In the genomic region with DNA sequence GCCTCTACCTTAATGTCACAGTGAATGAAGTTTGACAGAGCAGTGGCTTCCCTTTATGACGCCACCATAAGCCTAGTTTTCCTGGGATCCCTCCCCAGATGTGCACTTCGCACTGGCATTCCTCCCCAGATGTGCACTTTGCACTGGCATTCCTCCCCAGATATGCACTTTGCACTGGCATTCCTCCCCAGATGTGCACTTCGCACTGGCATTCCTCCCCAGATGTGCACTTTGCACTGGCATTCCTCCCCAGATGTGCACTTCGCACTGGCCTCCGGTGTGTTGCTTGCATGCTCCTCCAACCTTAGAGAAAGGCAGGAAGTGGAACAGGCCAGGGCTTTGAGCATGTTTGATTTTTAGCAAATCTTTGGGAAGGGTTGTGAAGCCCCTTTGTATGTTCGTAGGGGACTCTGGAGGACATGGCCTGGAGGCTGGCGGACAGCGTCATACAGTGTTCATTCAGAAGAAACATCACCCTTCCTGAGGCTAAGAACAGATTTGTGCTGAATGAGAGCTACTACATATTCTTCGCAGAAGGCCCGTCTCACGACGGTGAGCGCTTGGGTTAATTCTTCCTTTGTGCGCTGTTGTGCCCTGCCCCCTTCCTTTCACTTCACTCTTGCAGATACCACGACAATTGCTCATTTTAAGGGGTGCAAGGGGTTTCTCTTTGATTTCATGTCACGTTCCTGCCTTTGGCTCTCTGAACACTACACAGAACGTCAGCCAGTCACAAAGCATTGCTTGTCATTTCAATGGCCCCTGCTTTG, we compare ENCODE assay signal across 14 mouse cellular contexts. TPM values are rescaled to one million over a fixed set of nuclear protein-coding genes. Genes with fewer than 3 reads are reported as not detected.
DNase-seq lines count a peak whose midpoint lies in the region; ATAC-seq lines count a peak whose summit lies in the region.
"Had no signal": no experiment of that assay in that cellular context is flagged by ENCODE, and none has a peak within 500 bp of the region (broad histone marks: within the 10 kb centered on the region; RNA-seq: fewer than 3 reads in every experiment).

No protein-coding gene starts in this region.

- H3K27me3 ChIP-seq in kidney, embryonic 15.5 days, result no peaks in the 10 kb centered on the region
- H3K27me3 ChIP-seq in hindbrain, embryonic 13.5 days, result no peaks in the 10 kb centered on the region
- H3K27me3 ChIP-seq in embryonic facial prominence, embryonic 10.5 days (replicated peaks; ENCODE audit: low read depth, poor library complexity, severe bottlenecking), result no peaks in the 10 kb centered on the region
- H3K27me3 ChIP-seq: heart, embryonic 13.5 days; neural tube, embryonic 13.5 days had no signal

- no peak overlapping the region for H3K4me2 ChIP-seq in kidney, embryonic 15.5 days
- no peak overlapping the region for H3K4me2 ChIP-seq in hindbrain, embryonic 13.5 days
- H3K4me2 ChIP-seq: heart, embryonic 13.5 days; neural tube, embryonic 13.5 days had no signal

- H3K27ac ChIP-seq in kidney, embryonic 15.5 days, result no peak overlapping the region
- no peak overlapping the region for H3K27ac ChIP-seq in hindbrain, embryonic 13.5 days
- no peak overlapping the region for H3K27ac ChIP-seq in embryonic facial prominence, embryonic 10.5 days (replicated peaks)
- H3K27ac ChIP-seq: heart, embryonic 13.5 days; limb, embryonic 10.5 days; liver, embryonic 14.5 days; neural tube, embryonic 13.5 days had no signal

- DNase-seq in kidney, adult 11 months, result peak; percentile 42
- DNase-seq in kidney, postnatal 36 days, result peak; percentile 44 to 52
- DNase-seq in adrenal gland, adult 8-10 months, result no peak
- no peak for DNase-seq in embryonic facial prominence, embryonic 10.5 days (ENCODE audit: low spot score)
- DNase-seq: B cell, adult 2 months; cerebellum, adult 9-11 months; thymus, postnatal 4 days had no signal

- H3K4me1 ChIP-seq in kidney, embryonic 15.5 days, result no peaks in the 10 kb centered on the region
- H3K4me1 ChIP-seq in hindbrain, embryonic 13.5 days (replicated peaks), result peaks cover 9% of the 10 kb centered on the region
- 0 out of 2 replicates have a peak, but pooled peaks cover 5% of the 10 kb centered on the region for H3K4me1 ChIP-seq in embryonic facial prominence, embryonic 10.5 days
- H3K4me1 ChIP-seq: heart, embryonic 13.5 days; limb, embryonic 10.5 days; neural tube, embryonic 13.5 days had no signal

- H3K4me3 ChIP-seq in kidney, embryonic 15.5 days (replicated peaks), result no peak overlapping the region
- H3K4me3 ChIP-seq in hindbrain, embryonic 13.5 days, result no peak overlapping the region
- no peak overlapping the region for H3K4me3 ChIP-seq in embryonic facial prominence, embryonic 10.5 days
- H3K4me3 ChIP-seq: heart, embryonic 13.5 days; limb, embryonic 10.5 days; neural tube, embryonic 13.5 days had no signal

- ATAC-seq in kidney, embryonic 15.5 days (replicated peaks; ENCODE audit: low FRiP score), result no peak
- peak; percentile 68 for ATAC-seq in hindbrain, embryonic 13.5 days (ENCODE audit: low FRiP score)
- no peak for ATAC-seq in erythroblast, adult 5-6 weeks (replicated peaks; ENCODE audit: low FRiP score, poor library complexity, severe bottlenecking)

- no peak overlapping the region for H3K9ac ChIP-seq in kidney, embryonic 15.5 days
- H3K9ac ChIP-seq in hindbrain, embryonic 13.5 days, result no peak overlapping the region
- H3K9ac ChIP-seq: heart, embryonic 13.5 days; liver, embryonic 14.5 days; neural tube, embryonic 13.5 days had no signal

- no peaks in the 10 kb centered on the region for H3K9me3 ChIP-seq in kidney, embryonic 15.5 days (replicated peaks)
- no peaks in the 10 kb centered on the region for H3K9me3 ChIP-seq in hindbrain, embryonic 13.5 days
- H3K9me3 ChIP-seq in embryonic facial prominence, embryonic 10.5 days, result no peaks in the 10 kb centered on the region
- H3K9me3 ChIP-seq: heart, embryonic 13.5 days; limb, embryonic 10.5 days; neural tube, embryonic 13.5 days had no signal

- 88% methylated on average over 17 of the region's 17 CpGs for WGBS in kidney, embryonic 15.5 days
- WGBS in hindbrain, embryonic 13.5 days, result 62% methylated on average over 17 of the region's 17 CpGs
- 65% methylated on average over 17 of the region's 17 CpGs for WGBS in embryonic facial prominence, embryonic 10.5 days

- H3K36me3 ChIP-seq in kidney, embryonic 15.5 days, result no peaks in the 10 kb centered on the region
- no peaks in the 10 kb centered on the region for H3K36me3 ChIP-seq in hindbrain, embryonic 13.5 days
- H3K36me3 ChIP-seq in embryonic facial prominence, embryonic 10.5 days (replicated peaks), result no peaks in the 10 kb centered on the region
- H3K36me3 ChIP-seq: limb, embryonic 10.5 days; neural tube, embryonic 13.5 days had no signal

RNA-seq across cellular contexts. Expression of a gene that starts 32.4 kb away (rescaled TPM):
- polyA plus RNA-seq in kidney, embryonic 15.5 days (2015; fragmentation: Nextera tagmentation; extraction: Ambion mirVana), result 22.7 and 23.5 TPM in 2 replicates
- polyA plus RNA-seq in hindbrain, embryonic 13.5 days (2015; fragmentation: Nextera tagmentation; extraction: Ambion mirVana), result 3.4 and 3.9 TPM in 2 replicates
- total RNA-seq in adrenal gland, adult 8-10 months (2022), result 10 to 100 TPM in 2 of 4 experiments, 1 to 10 TPM in 2; 6.2 to 25.3 (median 16.2) TPM
- total RNA-seq in erythroblast, adult 5-6 weeks (2015; ENCODE audit: low replicate concordance), result 6.5 and 11.3 TPM in 2 replicates
- total RNA-seq in erythroblast, adult 5-6 weeks (2017; ENCODE audit: low replicate concordance), result 5.6 and 9.5 TPM in 2 replicates
- polyA plus RNA-seq in embryonic facial prominence, embryonic 10.5 days (2016; fragmentation: Nextera tagmentation; extraction: Ambion mirVana), result 13.8 and 15.1 TPM in 2 replicates

Comparison
In these comparisons a context has a peak if more than half of its experiments do, and no peak if none do; other contexts are left out.
1. DNase-seq: peak in kidney, adult 11 months (single experiment) and kidney, postnatal 36 days (2 of 2); none in adrenal gland, adult 8-10 months (single experiment) and embryonic facial prominence, embryonic 10.5 days (single experiment).